ENCODE assay signal across 9 mouse cellular contexts in the genomic region with DNA sequence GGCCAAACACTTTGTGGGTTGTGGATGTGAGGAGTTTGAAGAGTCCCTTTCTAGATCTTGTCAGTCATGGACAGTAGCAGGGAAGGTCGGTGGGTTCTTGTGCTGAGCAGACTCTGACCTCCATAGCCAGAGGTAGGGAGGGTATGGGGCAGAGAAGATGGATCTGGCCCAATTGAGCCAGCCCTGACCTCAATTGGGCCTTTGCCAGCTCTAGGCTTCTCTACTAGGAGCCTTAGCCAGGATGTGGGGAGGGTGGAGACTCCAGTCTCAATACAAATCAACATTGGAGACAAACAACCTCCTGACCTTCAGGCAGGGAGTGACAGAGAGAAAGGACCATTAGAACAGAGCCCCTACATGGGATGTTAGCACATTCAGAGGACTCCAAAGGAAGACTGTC. TPM values are rescaled to one million over a fixed set of nuclear protein-coding genes. Genes with fewer than 3 reads are reported as not detected.
DNase-seq lines count a peak whose midpoint lies in the region; ATAC-seq and TF ChIP-seq lines count a peak whose summit lies in the region.
"Had no signal": no experiment of that assay in that cellular context is flagged by ENCODE, and none has a peak within 500 bp of the region (broad histone marks: within the 10 kb centered on the region; RNA-seq: fewer than 3 reads in every experiment).

No protein-coding gene starts in this region.

- peaks cover 4% of the 10 kb centered on the region; the same call in 1 of the 2 replicates for H3K4me1 ChIP-seq in forebrain, embryonic 14.5 days (ENCODE audit: control insufficient read depth, insufficient read depth, low read length)
- peaks cover 3% of the 10 kb centered on the region; the same call in 1 of the 2 replicates for H3K4me1 ChIP-seq in hindbrain, embryonic 16.5 days (ENCODE audit: control insufficient read depth, insufficient read depth, low read depth, low read length)
- peaks cover 5 to 19% of the 10 kb centered on the region in 2 experiments for H3K4me1 ChIP-seq in liver, embryonic 14.5 days (replicated peaks; ENCODE audit: control insufficient read depth in 2 of 2, insufficient read depth in 2 of 2, low read length in 1 of 2)
- peaks cover 18% of the 10 kb centered on the region for H3K4me1 ChIP-seq in neural tube, embryonic 15.5 days

- no peak for TF ChIP-seq EP300 in liver, embryonic 14.5 days (IDR thresholded peaks at IDR 0.05; ENCODE audit: low read depth)

- peak; percentile 98 for DNase-seq in heart, adult 11 months
- no peak for DNase-seq in heart, postnatal 25 days (ENCODE audit: low spot score)
- no peak for DNase-seq in forebrain, embryonic 14.5 days (ENCODE audit: low spot score)
- DNase-seq in liver, embryonic 14.5 days (ENCODE audit: low read depth in 3 of 3, low spot score in 3 of 3): no peak
- DNase-seq in spleen, postnatal 14 days (ENCODE audit: low spot score in 2 of 2): no peak
- no peak for DNase-seq in layer of hippocampus, adult 8-10 months (ENCODE audit: low spot score in 2 of 2)

- H3K27ac ChIP-seq in forebrain, embryonic 14.5 days (ENCODE audit: low read depth, low read length): no peak overlapping the region
- no peak overlapping the region for H3K27ac ChIP-seq in hindbrain, embryonic 16.5 days (ENCODE audit: low read depth, low read length)
- no peak overlapping the region for H3K27ac ChIP-seq in liver, embryonic 14.5 days
- H3K27ac ChIP-seq in neural tube, embryonic 15.5 days (replicated peaks): no peak overlapping the region

- H3K9ac ChIP-seq in forebrain, embryonic 14.5 days (ENCODE audit: low read length): no peak overlapping the region
- peak overlapping the region; percentile 41 for H3K9ac ChIP-seq in hindbrain, embryonic 16.5 days (ENCODE audit: low read depth, low read length)
- peak overlapping the region; percentile 68 for H3K9ac ChIP-seq in liver, embryonic 14.5 days (replicated peaks)
- no peak overlapping the region; the same call in 1 of the 2 replicates for H3K9ac ChIP-seq in neural tube, embryonic 15.5 days (replicated peaks)

- H3K27me3 ChIP-seq in forebrain, embryonic 14.5 days (replicated peaks; ENCODE audit: control insufficient read depth, insufficient read depth, low read length): peaks cover 9% of the 10 kb centered on the region; the same call in 1 of the 2 replicates
- H3K27me3 ChIP-seq in hindbrain, embryonic 16.5 days (replicated peaks; ENCODE audit: control insufficient read depth, insufficient read depth, low read length): peaks cover 24% of the 10 kb centered on the region
- H3K27me3 ChIP-seq in liver, embryonic 14.5 days (ENCODE audit: control insufficient read depth, insufficient read depth, low read length): no peaks in the 10 kb centered on the region; the same call in 1 of the 2 replicates
- H3K27me3 ChIP-seq in neural tube, embryonic 15.5 days (replicated peaks): peaks cover 29% of the 10 kb centered on the region
- H3K27me3 ChIP-seq: Patski had no signal

- H3K9me3 ChIP-seq in forebrain, embryonic 14.5 days (replicated peaks; ENCODE audit: control insufficient read depth, low read length): no peaks in the 10 kb centered on the region
- no peaks in the 10 kb centered on the region for H3K9me3 ChIP-seq in hindbrain, embryonic 16.5 days (ENCODE audit: control insufficient read depth, low read length)
- H3K9me3 ChIP-seq in liver, embryonic 14.5 days (ENCODE audit: control insufficient read depth, low read length): no peaks in the 10 kb centered on the region
- H3K9me3 ChIP-seq in neural tube, embryonic 15.5 days (replicated peaks): no peaks in the 10 kb centered on the region

- peak overlapping the region; percentile 23 for H3K4me3 ChIP-seq in forebrain, embryonic 14.5 days (ENCODE audit: low read depth, low read length)
- peak overlapping the region; percentile 32 for H3K4me3 ChIP-seq in hindbrain, embryonic 16.5 days (ENCODE audit: low read length)
- peak overlapping the region; percentile 54 to 66 for H3K4me3 ChIP-seq in liver, embryonic 14.5 days (ENCODE audit: insufficient read depth in 1 of 2, low read depth in 2 of 2, low read length in 2 of 2)
- peak overlapping the region; percentile 34 for H3K4me3 ChIP-seq in neural tube, embryonic 15.5 days (replicated peaks)

- no peak for ATAC-seq in forebrain, embryonic 14.5 days
- ATAC-seq in hindbrain, embryonic 16.5 days: 0 out of 2 replicates have a peak, but pooled peaks have one; percentile 4
- ATAC-seq in liver, embryonic 14.5 days (ENCODE audit: insufficient read depth): no peak
- ATAC-seq in neural tube, embryonic 15.5 days (ENCODE audit: low FRiP score): no peak

- peak overlapping the region; percentile 60 for H3K4me2 ChIP-seq in forebrain, embryonic 14.5 days (ENCODE audit: low read length)
- H3K4me2 ChIP-seq in hindbrain, embryonic 16.5 days (ENCODE audit: low read length): peak overlapping the region; percentile 61
- peak overlapping the region; percentile 98 for H3K4me2 ChIP-seq in liver, embryonic 14.5 days (ENCODE audit: low read depth)
- H3K4me2 ChIP-seq in neural tube, embryonic 15.5 days: peak overlapping the region; percentile 61

- 60% methylated on average over 1 of the region's 1 CpGs for WGBS in forebrain, embryonic 14.5 days
- 25% methylated on average over 1 of the region's 1 CpGs for WGBS in hindbrain, embryonic 16.5 days
- 25% methylated on average over 1 of the region's 1 CpGs for WGBS in liver, embryonic 14.5 days (ENCODE audit: insufficient replicate concordance)
- 42% methylated on average over 1 of the region's 1 CpGs for WGBS in neural tube, embryonic 15.5 days

- TF ChIP-seq CTCF in liver, embryonic 14.5 days (IDR thresholded peaks at IDR 0.05; ENCODE audit: low read depth): no peak

- no peaks in the 10 kb centered on the region for H3K36me3 ChIP-seq in forebrain, embryonic 14.5 days (ENCODE audit: control insufficient read depth, insufficient read depth, low read length)
- H3K36me3 ChIP-seq in hindbrain, embryonic 16.5 days (ENCODE audit: control insufficient read depth, insufficient read depth, low read length): no peaks in the 10 kb centered on the region
- no peaks in the 10 kb centered on the region for H3K36me3 ChIP-seq in liver, embryonic 14.5 days (replicated peaks; ENCODE audit: control insufficient read depth, insufficient read depth, low read depth)
- no peaks in the 10 kb centered on the region for H3K36me3 ChIP-seq in neural tube, embryonic 15.5 days

- intact Hi-C loops in heart, postnatal 25 days (cut with DNase I): no loop called here

RNA-seq across cellular contexts. Expression of a gene that starts 1.0 kb away (rescaled TPM):
- 10 to 100 TPM; 27.1 to 29.7 TPM for total RNA-seq in heart, postnatal 25 days (2021)
- polyA plus RNA-seq in forebrain, embryonic 14.5 days (2014; fragmentation: Nextera tagmentation; extraction: Ambion mirVana): 9.4 and 11.1 TPM in 2 replicates
- polyA plus RNA-seq in hindbrain, embryonic 16.5 days (2015; fragmentation: Nextera tagmentation; extraction: Ambion mirVana): 13.6 and 17.2 TPM in 2 replicates
- 7.4 and 11.1 TPM in 2 replicates for polyA plus RNA-seq in liver, embryonic 14.5 days (2012; rRNA removed)
- 18.0 and 19.7 TPM in 2 replicates for polyA plus RNA-seq in liver, embryonic 14.5 days (2014; fragmentation: Nextera tagmentation; extraction: Ambion mirVana)
- polyA plus RNA-seq in neural tube, embryonic 15.5 days (2015; fragmentation: Nextera tagmentation; extraction: Ambion mirVana): 11.7 and 16.8 TPM in 2 replicates
- total RNA-seq in layer of hippocampus, adult 8-10 months (2022): 10 to 100 TPM; 16.9 to 33.3 (median 24.9) TPM

RNA-seq across cellular contexts. Expression of a gene that starts 1.1 kb away (rescaled TPM):
- 100 to 1,000 TPM; 777 to 804 TPM for total RNA-seq in heart, postnatal 25 days (2021)
- 12.5 and 13.1 TPM in 2 replicates for polyA plus RNA-seq in forebrain, embryonic 14.5 days (2014; fragmentation: Nextera tagmentation; extraction: Ambion mirVana)
- polyA plus RNA-seq in hindbrain, embryonic 16.5 days (2015; fragmentation: Nextera tagmentation; extraction: Ambion mirVana): 26.1 and 40.5 TPM in 2 replicates
- 9.2 and 14.9 TPM in 2 replicates for polyA plus RNA-seq in liver, embryonic 14.5 days (2012; rRNA removed)
- 20.8 and 27.1 TPM in 2 replicates for polyA plus RNA-seq in liver, embryonic 14.5 days (2014; fragmentation: Nextera tagmentation; extraction: Ambion mirVana)
- polyA plus RNA-seq in neural tube, embryonic 15.5 days (2015; fragmentation: Nextera tagmentation; extraction: Ambion mirVana): 23.5 and 29.1 TPM in 2 replicates
- total RNA-seq in layer of hippocampus, adult 8-10 months (2022): 100 to 1,000 TPM in 2 of 4 experiments, 10 to 100 TPM in 2; 87.1 to 154 (median 123) TPM

RNA-seq across cellular contexts. Expression of a gene that starts 5.9 kb away (rescaled TPM):
- 100 to 1,000 TPM; 100 to 113 TPM for total RNA-seq in heart, postnatal 25 days (2021)
- polyA plus RNA-seq in forebrain, embryonic 14.5 days (2014; fragmentation: Nextera tagmentation; extraction: Ambion mirVana): 137 and 141 TPM in 2 replicates
- polyA plus RNA-seq in hindbrain, embryonic 16.5 days (2015; fragmentation: Nextera tagmentation; extraction: Ambion mirVana): 161 and 164 TPM in 2 replicates
- 33.6 and 49.9 TPM in 2 replicates for polyA plus RNA-seq in liver, embryonic 14.5 days (2012; rRNA removed)
- polyA plus RNA-seq in liver, embryonic 14.5 days (2014; fragmentation: Nextera tagmentation; extraction: Ambion mirVana): 29.7 and 32.7 TPM in 2 replicates
- polyA plus RNA-seq in neural tube, embryonic 15.5 days (2015; fragmentation: Nextera tagmentation; extraction: Ambion mirVana): 169 TPM in 2 replicates
- total RNA-seq in layer of hippocampus, adult 8-10 months (2022): 100 to 1,000 TPM; 146 to 155 (median 153) TPM

RNA-seq across cellular contexts. Expression of a gene that starts 11.4 kb away (rescaled TPM):
- under 1 TPM; 0.23 to 0.48 TPM for total RNA-seq in heart, postnatal 25 days (2021)
- polyA plus RNA-seq in forebrain, embryonic 14.5 days (2014; fragmentation: Nextera tagmentation; extraction: Ambion mirVana): not detected in 2 replicates
- 0.19 TPM in 1 of 2 replicates, not detected in the other for polyA plus RNA-seq in hindbrain, embryonic 16.5 days (2015; fragmentation: Nextera tagmentation; extraction: Ambion mirVana)
- polyA plus RNA-seq in liver, embryonic 14.5 days (2012; rRNA removed): 0.11 and 0.13 TPM in 2 replicates
- not detected in 2 replicates for polyA plus RNA-seq in liver, embryonic 14.5 days (2014; fragmentation: Nextera tagmentation; extraction: Ambion mirVana)
- 0.87 and 13.5 TPM in 2 replicates for polyA plus RNA-seq in neural tube, embryonic 15.5 days (2015; fragmentation: Nextera tagmentation; extraction: Ambion mirVana)
- 1 to 10 TPM in 1 of 4 experiments, under 1 TPM in 1, not detected in 2; 0.49 to 1.3 TPM for total RNA-seq in layer of hippocampus, adult 8-10 months (2022)

RNA-seq across cellular contexts. Expression of a gene that starts 21.8 kb away (rescaled TPM):
- 10 to 100 TPM; 71.3 to 74.7 TPM for total RNA-seq in heart, postnatal 25 days (2021)
- polyA plus RNA-seq in forebrain, embryonic 14.5 days (2014; fragmentation: Nextera tagmentation; extraction: Ambion mirVana): 40.6 and 43.2 TPM in 2 replicates
- polyA plus RNA-seq in hindbrain, embryonic 16.5 days (2015; fragmentation: Nextera tagmentation; extraction: Ambion mirVana): 50.5 and 60.8 TPM in 2 replicates
- polyA plus RNA-seq in liver, embryonic 14.5 days (2012; rRNA removed): 12.3 and 15.5 TPM in 2 replicates
- 24.1 and 24.9 TPM in 2 replicates for polyA plus RNA-seq in liver, embryonic 14.5 days (2014; fragmentation: Nextera tagmentation; extraction: Ambion mirVana)
- 44.0 and 69.4 TPM in 2 replicates for polyA plus RNA-seq in neural tube, embryonic 15.5 days (2015; fragmentation: Nextera tagmentation; extraction: Ambion mirVana)
- total RNA-seq in layer of hippocampus, adult 8-10 months (2022): 100 to 1,000 TPM in 2 of 4 experiments, 10 to 100 TPM in 2; 69.8 to 134 (median 102) TPM

Comparison
In these comparisons a context has a peak if more than half of its experiments do, and no peak if none do; other contexts are left out.
1. H3K9ac ChIP-seq: peak in hindbrain, embryonic 16.5 days (single experiment) and liver, embryonic 14.5 days (single experiment); none in forebrain, embryonic 14.5 days (single experiment) and neural tube, embryonic 15.5 days (single experiment).
2. Peak in every context shown above with its lines, with median percentiles within 50 percentile points of each other: H3K4me2 ChIP-seq and H3K4me3 ChIP-seq.